Mouse (Mus musculus): ENCODE measurements around the gene Zfp169. TPM values are rescaled to one million over a fixed set of nuclear protein-coding genes. Genes with fewer than 3 reads are reported as not detected.

The Zfp169 gene
- polyA plus RNA-seq, 1 experiment from 2014 or later, result 7.4 TPM

DNA sequence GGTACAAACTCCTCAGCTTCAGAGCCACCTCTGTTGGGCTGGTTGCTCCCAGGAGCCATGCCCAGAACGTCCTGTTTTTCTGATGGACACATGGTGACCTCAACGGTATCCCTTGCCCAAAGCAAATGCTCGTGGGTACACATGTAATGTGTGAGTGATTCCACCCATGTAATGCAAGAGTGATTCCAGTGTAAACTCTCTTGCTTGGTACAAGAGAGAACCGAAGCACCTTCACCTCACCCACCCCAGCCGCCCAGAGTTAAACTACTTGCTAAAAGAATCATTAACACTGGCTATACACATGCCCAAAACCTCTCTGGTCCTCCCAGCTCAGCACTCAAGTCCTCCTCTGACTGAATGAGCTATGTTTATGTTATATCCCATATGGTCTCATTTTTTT is 74.9 kb downstream of the Zfp169 start:
- no peaks in the 10 kb centered on the region for H3K27me3 ChIP-seq (ENCODE audit: control insufficient read depth, insufficient read depth, low read length)
- H3K4me2 ChIP-seq (ENCODE audit: low read length), result no peak overlapping the region
- ATAC-seq (ENCODE audit: low FRiP score, low TSS enrichment) (no peak), DNase-seq (no peak)
- H3K27ac ChIP-seq (replicated peaks; ENCODE audit: low read depth, low read length), result no peak overlapping the region
- no peak overlapping the region for H3K9ac ChIP-seq (replicated peaks; ENCODE audit: low read length)
- H3K36me3 ChIP-seq (ENCODE audit: control insufficient read depth, insufficient read depth, low read length), result no peaks in the 10 kb centered on the region
- H3K9me3 ChIP-seq (ENCODE audit: control insufficient read depth, low read length), result no peaks in the 10 kb centered on the region
- no peaks in the 10 kb centered on the region for H3K4me1 ChIP-seq (ENCODE audit: control insufficient read depth, insufficient read depth, low read length)
- WGBS, result 85% methylated on average over 5 of the region's 5 CpGs
- H3K4me3 ChIP-seq (replicated peaks; ENCODE audit: low read depth, low read length), result no peak overlapping the region

MicroRNA genes within 50 kb of the gene (microRNA counts, 519-probe panel; counts per million panel counts)
- microRNA mmu-let-7a (7,916 counts per million, percentile 96 among the panel's probes with 10 or more counts), microRNA mmu-let-7d (6,969 counts per million, percentile 88 among the panel's probes with 10 or more counts), microRNA mmu-let-7f (6,732 counts per million, percentile 84 among the panel's probes with 10 or more counts)

Small RNA genes lying within 50 kb of the gene (microRNA-seq; reads per million reads assigned to microRNA genes)
- not detected for gene Gm24111
- 332 reads per million, percentile 68 among the genes with 10 or more reads in this experiment for gene Mirlet7a-1
- gene Mirlet7d, result 6,391 reads per million, percentile 94 among the genes with 10 or more reads in this experiment
- gene Mirlet7f-1, result not detected

Other genes starting within 250 kb of the Zfp169 start
- gene A830005F24Rik, start 119 bp upstream of the Zfp169 start, polyA plus RNA-seq (2014; fragmentation: Nextera tagmentation; extraction: Ambion mirVana), result 2.6 and 3.1 TPM in 2 replicates
- gene Ptpdc1, start 112.2 kb upstream of the Zfp169 start, polyA plus RNA-seq (2014; fragmentation: Nextera tagmentation; extraction: Ambion mirVana), result 17.5 and 20.0 TPM in 2 replicates
- gene Barx1, start 149.5 kb upstream of the Zfp169 start, polyA plus RNA-seq (2014; fragmentation: Nextera tagmentation; extraction: Ambion mirVana), result not detected in 2 replicates